21 mouse cellular contexts compared by ENCODE assay signal in the genomic region with DNA sequence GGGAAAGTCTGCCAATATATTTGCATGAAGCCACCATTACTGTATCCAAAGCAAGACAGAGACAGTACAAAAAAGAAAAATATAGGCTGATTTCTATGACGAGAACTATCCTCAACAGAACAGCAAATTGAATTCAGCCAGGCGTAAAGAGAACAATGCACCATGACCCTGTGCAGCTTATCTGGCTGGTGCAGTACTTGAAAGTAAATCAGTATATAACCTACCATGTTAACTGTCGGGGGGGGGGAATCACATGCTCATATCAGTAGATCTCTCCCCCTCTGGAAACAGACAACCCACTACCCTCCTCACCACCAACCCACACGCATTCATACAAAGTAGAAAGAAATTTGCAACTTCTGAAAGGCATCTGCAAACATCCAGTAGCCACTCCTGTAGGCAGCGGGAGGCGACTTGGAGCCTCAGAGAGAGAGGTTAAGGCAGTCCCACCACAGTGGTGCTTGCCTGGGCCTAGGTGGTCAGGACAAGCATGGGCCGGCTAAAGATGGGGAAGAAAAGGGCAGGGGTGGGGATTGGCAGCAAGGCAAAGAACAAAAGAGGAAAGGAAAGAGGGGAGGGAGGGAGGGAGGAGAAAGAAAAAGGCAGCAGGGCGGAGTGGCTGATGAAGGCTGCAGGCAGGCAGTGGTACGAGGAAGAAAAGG. TPM values are rescaled to one million over a fixed set of nuclear protein-coding genes. Genes with fewer than 3 reads are reported as not detected.
A peak's percentile ranks its signal among the peaks of the same experiment; 100 is the strongest.
DNase-seq lines count a peak whose midpoint lies in the region; ATAC-seq and TF ChIP-seq lines count a peak whose summit lies in the region.
"Had no signal": no experiment of that assay in that cellular context is flagged by ENCODE, and none has a peak within 500 bp of the region (broad histone marks: within the 10 kb centered on the region; RNA-seq: fewer than 3 reads in every experiment).

No protein-coding gene starts in this region.

- H3K9me3 ChIP-seq in ES-Bruce4 (replicated peaks; ENCODE audit: control insufficient read depth, insufficient read depth, low read length, poor library complexity, severe bottlenecking), result no peaks in the 10 kb centered on the region
- no peaks in the 10 kb centered on the region for H3K9me3 ChIP-seq in embryonic facial prominence, embryonic 10.5 days
- H3K9me3 ChIP-seq in hindbrain, embryonic 12.5 days (replicated peaks), result no peaks in the 10 kb centered on the region
- no peaks in the 10 kb centered on the region for H3K9me3 ChIP-seq in midbrain, embryonic 13.5 days
- no peaks in the 10 kb centered on the region for H3K9me3 ChIP-seq in kidney, embryonic 16.5 days (ENCODE audit: low read length)

- no peak for TF ChIP-seq POLR2A in ES-Bruce4 (IDR thresholded peaks at IDR 0.05; ENCODE audit: insufficient read depth, low read length)

- WGBS in embryonic facial prominence, embryonic 10.5 days, result 68% methylated on average over 9 of the region's 9 CpGs
- 41% methylated on average over 9 of the region's 9 CpGs for WGBS in hindbrain, embryonic 12.5 days
- WGBS in midbrain, embryonic 13.5 days, result 22% methylated on average over 9 of the region's 9 CpGs
- 69% methylated on average over 9 of the region's 9 CpGs for WGBS in kidney, embryonic 16.5 days

- no peak overlapping the region for H3K9ac ChIP-seq in ES-Bruce4 (ENCODE audit: low read depth, poor library complexity, severe bottlenecking)
- H3K9ac ChIP-seq in hindbrain, embryonic 12.5 days, result no peak overlapping the region; the same call in 1 of the 2 replicates
- H3K9ac ChIP-seq in midbrain, embryonic 13.5 days (replicated peaks), result 0 out of 2 replicates have a peak overlapping the region, but pooled peaks have one; percentile 2
- H3K9ac ChIP-seq in kidney, embryonic 16.5 days (replicated peaks; ENCODE audit: low read length), result no peak overlapping the region

- no peak overlapping the region for H3K4me2 ChIP-seq in hindbrain, embryonic 12.5 days (replicated peaks)
- 0 out of 2 replicates have a peak overlapping the region, but pooled peaks have one; percentile 2 for H3K4me2 ChIP-seq in midbrain, embryonic 13.5 days (replicated peaks)
- H3K4me2 ChIP-seq in kidney, embryonic 16.5 days (replicated peaks; ENCODE audit: low read depth, low read length), result no peak overlapping the region

- H3K27me3 ChIP-seq in ES-Bruce4 (ENCODE audit: control insufficient read depth, insufficient read depth, low read length, poor library complexity, severe bottlenecking), result no peaks in the 10 kb centered on the region
- H3K27me3 ChIP-seq in embryonic facial prominence, embryonic 10.5 days (replicated peaks; ENCODE audit: low read depth, poor library complexity, severe bottlenecking), result no peaks in the 10 kb centered on the region
- H3K27me3 ChIP-seq in hindbrain, embryonic 12.5 days, result no peaks in the 10 kb centered on the region
- no peaks in the 10 kb centered on the region for H3K27me3 ChIP-seq in midbrain, embryonic 13.5 days
- H3K27me3 ChIP-seq in kidney, embryonic 16.5 days (ENCODE audit: insufficient read depth, low read length), result no peaks in the 10 kb centered on the region

- no peak for TF ChIP-seq EP300 in ES-Bruce4 (IDR thresholded peaks at IDR 0.05; ENCODE audit: insufficient read depth, low read depth, low read length)

- H3K4me1 ChIP-seq in ES-Bruce4 (ENCODE audit: control insufficient read depth, insufficient read depth, low read length), result no peaks in the 10 kb centered on the region
- peaks cover 24% of the 10 kb centered on the region for H3K4me1 ChIP-seq in embryonic facial prominence, embryonic 10.5 days
- H3K4me1 ChIP-seq in hindbrain, embryonic 12.5 days, result peaks cover 24% of the 10 kb centered on the region
- H3K4me1 ChIP-seq in midbrain, embryonic 13.5 days (replicated peaks), result peaks cover 35% of the 10 kb centered on the region
- H3K4me1 ChIP-seq in kidney, embryonic 16.5 days (ENCODE audit: insufficient read depth, low read length), result 0 out of 2 replicates have a peak, but pooled peaks cover 6% of the 10 kb centered on the region

- peak; percentile 72 for ATAC-seq in hindbrain, embryonic 12.5 days (ENCODE audit: low FRiP score)
- ATAC-seq in midbrain, embryonic 13.5 days, result peak; percentile 75
- ATAC-seq in kidney, embryonic 16.5 days (ENCODE audit: low FRiP score, low TSS enrichment), result no peak
- no peak for ATAC-seq in frontal cortex, adult (ENCODE audit: low TSS enrichment)

- no peak for TF ChIP-seq CTCF in ES-Bruce4 (IDR thresholded peaks at IDR 0.05; ENCODE audit: low read depth, low read length)
- no peak for TF ChIP-seq CTCF in gastrocnemius, adult 2 months (IDR thresholded peaks at IDR 0.05)

- H3K27ac ChIP-seq in ES-Bruce4 (ENCODE audit: insufficient read depth, low read length), result 0 out of 2 replicates have a peak overlapping the region, but pooled peaks have one; percentile 23
- peak overlapping the region; percentile 72 for H3K27ac ChIP-seq in embryonic facial prominence, embryonic 10.5 days (replicated peaks)
- peak overlapping the region; percentile 58; the same call in 1 of the 2 replicates for H3K27ac ChIP-seq in hindbrain, embryonic 12.5 days
- peak overlapping the region; percentile 74 for H3K27ac ChIP-seq in midbrain, embryonic 13.5 days
- no peak overlapping the region for H3K27ac ChIP-seq in kidney, embryonic 16.5 days (ENCODE audit: low read length)
- no peak overlapping the region for H3K27ac ChIP-seq in gastrocnemius, adult 2 months
- H3K27ac ChIP-seq: kidney, postnatal 0 days had no signal

- no peak overlapping the region for H3K4me3 ChIP-seq in ES-Bruce4 (ENCODE audit: low read depth, low read length)
- H3K4me3 ChIP-seq in embryonic facial prominence, embryonic 10.5 days, result no peak overlapping the region
- H3K4me3 ChIP-seq in hindbrain, embryonic 12.5 days, result no peak overlapping the region
- H3K4me3 ChIP-seq in midbrain, embryonic 13.5 days (replicated peaks), result no peak overlapping the region
- no peak overlapping the region for H3K4me3 ChIP-seq in kidney, embryonic 16.5 days (ENCODE audit: low read length)
- H3K4me3 ChIP-seq in gastrocnemius, adult 2 months, result no peak overlapping the region
- H3K4me3 ChIP-seq: myocyte had no signal

- H3K36me3 ChIP-seq in ES-Bruce4 (ENCODE audit: control insufficient read depth, insufficient read depth, low read length, poor library complexity, severe bottlenecking), result peaks cover 3% of the 10 kb centered on the region; the same call in 1 of the 2 replicates
- H3K36me3 ChIP-seq in embryonic facial prominence, embryonic 10.5 days (replicated peaks), result peaks cover 33% of the 10 kb centered on the region
- peaks cover 15% of the 10 kb centered on the region for H3K36me3 ChIP-seq in hindbrain, embryonic 12.5 days
- peaks cover 18% of the 10 kb centered on the region for H3K36me3 ChIP-seq in midbrain, embryonic 13.5 days
- H3K36me3 ChIP-seq in kidney, embryonic 16.5 days (ENCODE audit: insufficient read depth, low read length), result peaks cover 24% of the 10 kb centered on the region

- intact Hi-C loops in gastrocnemius, adult 2 months (cut with DNase I), result no loop called here

- DNase-seq in embryonic facial prominence, embryonic 10.5 days (ENCODE audit: low spot score), result no peak
- DNase-seq in gastrocnemius, adult 2 months, result no peak
- no peak for DNase-seq in lung, postnatal 25 days (ENCODE audit: low spot score)
- DNase-seq: adrenal gland, postnatal 25 days; B cell, adult 2 months; cerebellum, adult 9-11 months; embryo, embryonic 11 days; heart, postnatal 10 days; liver; lung, adult 2 months; thymus, postnatal 4 days had no signal

RNA-seq across cellular contexts. Expression of a gene that starts 33.5 kb away (rescaled TPM):
- polyA plus RNA-seq in ES-Bruce4 (2011; ENCODE audit: insufficient read depth, insufficient read length, low read depth, missing spikeins), result not detected in 2 replicates
- polyA plus RNA-seq in embryonic facial prominence, embryonic 10.5 days (2016; fragmentation: Nextera tagmentation; extraction: Ambion mirVana), result not detected in 2 replicates
- polyA plus RNA-seq in hindbrain, embryonic 12.5 days (2016; fragmentation: Nextera tagmentation; extraction: Ambion mirVana), result 0.50 and 1.9 TPM in 2 replicates
- polyA plus RNA-seq in midbrain, embryonic 13.5 days (2015; fragmentation: Nextera tagmentation; extraction: Ambion mirVana), result 0.26 and 0.58 TPM in 2 replicates
- 0.95 and 1.3 TPM in 2 replicates for polyA plus RNA-seq in kidney, embryonic 16.5 days (2015; fragmentation: Nextera tagmentation; extraction: Ambion mirVana)
- total RNA-seq in gastrocnemius, adult 2 months (2021), result 100 to 1,000 TPM; 200 to 381 TPM
- total RNA-seq: adrenal gland, postnatal 25 days; heart, postnatal 10 days; layer of hippocampus, postnatal 14 days; left cerebral cortex, postnatal 25 days had no signal
- polyA plus RNA-seq: intestine, embryonic 14.5 days had no signal

Comparison
In these comparisons a context has a peak if more than half of its experiments do, and no peak if none do; other contexts are left out.
1. H3K27ac ChIP-seq: peak in ES-Bruce4 (single experiment), embryonic facial prominence, embryonic 10.5 days (single experiment), hindbrain, embryonic 12.5 days (single experiment) and midbrain, embryonic 13.5 days (single experiment); none in kidney, embryonic 16.5 days (single experiment) and gastrocnemius, adult 2 months (single experiment).
2. ATAC-seq: peak in hindbrain, embryonic 12.5 days (single experiment) and midbrain, embryonic 13.5 days (single experiment); none in kidney, embryonic 16.5 days (single experiment) and frontal cortex, adult (single experiment).